Mouse (Mus musculus) olfactory bulb, adult 2 months (tissue): ENCODE data around the gene Snrk.

ENCODE experiments used
- CTCF ChIP-seq: fragments of 200-500 bp; IDR thresholded peaks from 2 replicates; pipeline ENCODE4 v1.5.1; 2012; ENCODE audit warnings: low read depth, mild to moderate bottlenecking, low read length, moderate library complexity; ENCODE audit not compliant: insufficient read depth
- POLR2A ChIP-seq: fragments of 200-500 bp; IDR thresholded peaks from 2 replicates; pipeline ENCODE4 v1.6.1; 2012; ENCODE audit warnings: mild to moderate bottlenecking, low read depth, low read length, moderate library complexity; ENCODE audit not compliant: insufficient read depth

DNA sequence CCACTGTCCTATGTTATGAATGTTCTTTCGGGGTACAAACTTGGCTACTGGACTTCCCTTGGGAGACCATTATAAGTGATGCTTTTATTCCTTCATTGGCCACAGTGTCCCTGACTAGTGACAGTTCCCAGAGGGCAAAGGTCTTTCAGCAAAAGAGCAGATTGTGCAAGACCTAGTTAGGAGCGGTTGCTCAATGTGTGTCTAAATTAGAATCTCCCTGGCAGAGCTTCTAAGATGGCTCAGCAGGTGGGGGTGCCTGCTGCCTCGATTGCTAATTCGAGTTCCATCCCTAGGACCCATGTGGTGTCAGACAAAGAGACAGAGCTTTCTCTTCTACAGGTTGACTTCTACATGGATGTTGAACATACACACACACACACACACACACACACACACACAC lies 1.5 kb upstream of the Snrk start:
- no peak for TF ChIP-seq CTCF
- TF ChIP-seq POLR2A: no peak
